Mouse (Mus musculus): Measurements from ENCODE around the gene Pcsk4. TPM values are rescaled to one million over a fixed set of nuclear protein-coding genes. Genes with fewer than 3 reads are reported as not detected.

Pcsk4 gene
- total RNA-seq, 2 experiments from 2014 or later: 0.67 to 7.0 TPM

DNA sequence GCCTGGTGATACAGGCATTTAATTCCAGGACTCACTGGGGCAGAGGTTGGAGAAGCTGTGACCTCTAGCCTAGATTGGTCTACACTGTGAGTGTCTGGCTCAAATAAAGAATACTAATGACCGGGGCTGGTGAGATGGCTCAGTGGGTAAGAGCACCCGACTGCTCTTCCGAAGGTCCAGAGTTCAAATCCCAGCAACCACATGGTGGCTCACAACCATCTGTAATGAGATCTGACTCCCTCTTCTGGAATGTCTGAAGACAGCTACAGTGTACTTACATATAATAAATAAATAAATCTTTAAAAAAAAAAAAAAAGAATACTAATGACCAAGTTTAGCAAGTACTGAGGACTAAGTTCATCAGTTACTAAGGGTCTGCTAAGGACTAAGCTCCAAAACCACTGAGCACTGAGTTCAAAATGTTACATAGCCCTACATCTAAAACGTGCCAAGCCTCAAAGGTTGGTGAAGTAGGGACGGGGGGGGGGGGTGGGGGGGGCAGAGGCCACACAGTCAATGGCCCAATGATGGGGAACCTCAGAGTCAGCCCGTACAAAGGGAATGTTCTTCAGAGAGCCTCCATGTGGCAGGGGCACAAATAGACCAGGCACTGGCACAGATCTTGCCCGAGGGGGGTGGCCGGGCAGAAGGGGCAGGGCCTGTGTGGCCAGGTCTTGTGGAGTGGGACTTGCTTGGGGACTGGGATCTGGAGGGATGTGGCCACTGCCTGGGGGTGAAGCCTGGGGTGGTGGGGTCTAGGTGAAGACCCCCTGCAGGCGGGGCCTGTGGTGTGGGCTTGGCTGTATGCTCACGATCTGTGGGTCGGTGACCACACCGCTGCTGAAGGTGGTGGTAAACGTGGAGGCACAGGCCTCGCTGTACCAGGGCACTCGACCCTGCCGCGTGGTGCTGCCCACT is 4.9 kb downstream of the Pcsk4 start:
- no peak for ATAC-seq (replicated peaks; ENCODE audit: poor library complexity)

DNA sequence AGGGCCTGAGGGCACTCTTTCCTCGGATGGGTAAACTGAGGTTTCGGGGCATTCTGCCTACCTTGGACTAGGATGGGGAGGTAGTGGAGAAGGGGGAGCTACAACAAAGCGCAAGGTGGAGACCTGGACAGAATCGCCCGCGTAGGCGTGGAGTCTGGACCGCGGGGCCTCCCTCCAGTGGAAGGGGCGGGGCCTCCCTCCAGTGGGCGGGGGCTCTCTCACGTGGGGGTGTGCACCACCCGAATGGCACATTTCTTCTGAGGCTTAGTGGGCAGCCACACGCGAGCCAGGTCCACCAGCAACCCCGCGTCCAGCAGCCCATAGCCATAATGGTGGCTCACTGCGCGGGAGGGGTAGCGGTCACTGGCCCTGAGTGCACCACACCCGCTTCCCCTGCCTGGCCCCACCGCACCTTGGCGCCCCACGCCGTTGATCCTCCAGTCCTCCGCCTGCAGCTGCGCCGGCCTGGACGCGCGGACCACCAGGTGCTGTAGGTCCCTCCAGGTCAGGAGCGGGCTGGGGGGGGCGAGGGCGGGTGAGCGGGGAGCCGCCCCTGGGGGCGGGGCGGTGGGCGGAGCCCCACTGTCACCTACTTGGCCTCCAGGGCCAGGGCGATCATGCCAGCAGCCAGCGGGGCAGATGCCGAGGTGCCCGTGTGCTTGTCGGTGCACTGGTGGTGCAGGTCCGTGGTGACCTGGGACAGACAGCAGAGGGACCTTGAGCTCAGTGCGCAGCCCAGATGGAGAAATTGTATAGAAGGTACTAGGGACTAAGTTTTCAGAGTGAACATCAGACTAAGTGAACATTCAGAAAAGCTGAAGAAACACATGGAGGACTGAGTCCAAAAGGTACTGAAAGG is 5.8 kb downstream of the Pcsk4 start:
- peak; percentile 54 for ATAC-seq (replicated peaks; ENCODE audit: poor library complexity)

DNA sequence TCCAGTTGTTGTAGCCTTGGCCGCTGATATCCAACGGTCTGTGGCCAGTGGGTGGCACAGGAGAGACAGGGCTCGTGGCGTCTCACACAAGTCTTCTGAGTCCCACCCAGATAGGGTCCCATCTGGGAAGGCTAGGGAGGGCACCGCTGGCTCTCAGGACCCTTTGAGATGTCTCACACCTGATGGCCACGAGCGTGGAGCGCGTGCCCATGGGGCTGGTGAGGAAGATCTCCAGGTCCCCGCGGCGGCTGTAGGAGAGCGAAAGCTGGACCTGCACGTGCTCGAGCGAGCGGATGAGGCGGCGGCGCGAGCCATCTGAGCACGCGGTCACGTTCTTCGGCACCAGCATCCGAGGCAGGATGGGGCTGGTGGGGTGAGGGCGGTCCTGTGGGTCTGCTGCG is 6.5 kb downstream of the Pcsk4 start:
- ATAC-seq (replicated peaks; ENCODE audit: poor library complexity): peak; percentile 16; the same call in 1 of the 2 replicates

DNA sequence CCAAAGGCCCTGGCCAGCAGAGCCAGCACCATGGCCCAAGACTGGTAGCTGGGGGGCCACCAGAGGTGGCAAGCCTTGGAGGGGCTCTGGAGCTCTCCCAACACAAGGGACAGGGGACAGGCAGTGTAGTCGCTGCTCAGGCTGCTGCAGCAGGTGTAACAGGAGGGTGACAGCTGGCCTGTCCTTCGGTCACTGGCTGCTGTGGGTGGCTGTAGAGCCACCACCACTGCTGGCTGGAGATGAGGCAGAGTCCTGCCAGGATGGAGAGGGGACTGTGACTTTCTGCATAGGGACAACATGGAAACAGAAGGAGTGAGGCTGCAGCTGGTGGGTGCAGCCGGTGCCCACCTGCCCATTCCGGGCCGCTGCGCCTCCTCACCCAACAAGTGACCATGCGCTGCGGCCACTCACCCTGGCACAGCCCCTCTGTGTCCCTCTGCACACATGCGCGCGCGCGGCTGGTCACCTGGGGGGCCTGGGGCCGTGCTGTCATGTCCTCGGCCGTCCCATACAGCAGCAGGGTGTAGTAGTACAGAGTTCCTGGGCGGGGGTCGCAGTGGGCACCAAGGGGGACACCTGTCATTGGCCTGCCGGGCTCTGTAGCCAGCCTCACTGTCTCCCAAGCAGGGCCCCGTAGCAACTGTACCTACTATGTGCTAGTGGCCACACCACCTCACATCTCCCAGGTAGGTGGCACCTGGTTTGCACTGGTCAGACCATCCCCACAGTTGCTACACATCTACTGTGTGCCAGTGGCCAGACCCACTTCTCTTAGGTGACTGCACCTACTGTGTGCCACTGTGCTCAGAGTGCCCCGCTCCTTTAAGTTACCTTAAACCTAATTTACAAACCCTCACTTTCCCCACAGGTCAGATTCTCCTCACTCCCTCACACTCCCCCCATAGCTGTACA is 7.4 kb downstream of the Pcsk4 start:
- ATAC-seq (replicated peaks; ENCODE audit: poor library complexity): no peak

DNA sequence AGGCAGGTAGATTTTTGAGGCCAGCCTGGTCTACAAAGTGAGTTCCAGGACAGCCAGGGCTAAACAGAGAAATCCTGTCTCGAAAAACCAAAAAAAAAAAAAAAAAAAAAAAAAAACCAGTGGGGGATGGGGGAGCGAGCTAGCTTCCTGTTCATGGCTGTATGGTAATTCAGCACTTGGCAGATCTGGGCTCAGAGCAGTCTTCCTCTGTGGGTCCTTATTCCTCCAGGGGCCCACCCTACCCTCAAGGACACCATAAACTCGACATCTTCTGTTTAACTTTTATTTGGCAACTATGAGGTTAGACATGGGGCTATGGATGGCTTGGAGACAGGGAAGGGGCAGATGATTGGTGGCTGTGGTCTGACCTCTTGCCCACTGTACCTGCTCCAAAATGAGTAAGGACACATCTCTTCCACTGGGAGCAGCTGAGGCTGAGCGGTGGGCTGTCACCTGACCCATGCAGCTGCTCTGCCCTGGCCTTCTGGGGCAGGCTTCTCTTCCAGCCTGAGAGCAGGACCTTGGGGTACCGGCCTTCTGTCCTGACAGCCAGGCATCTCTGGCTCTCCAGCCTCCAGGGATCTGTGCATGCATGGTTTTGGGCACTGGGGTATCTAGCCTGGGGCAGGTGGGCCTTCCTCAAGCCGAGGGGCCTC is 8.2 kb downstream of the Pcsk4 start:
- no peak for ATAC-seq (replicated peaks; ENCODE audit: poor library complexity)

DNA sequence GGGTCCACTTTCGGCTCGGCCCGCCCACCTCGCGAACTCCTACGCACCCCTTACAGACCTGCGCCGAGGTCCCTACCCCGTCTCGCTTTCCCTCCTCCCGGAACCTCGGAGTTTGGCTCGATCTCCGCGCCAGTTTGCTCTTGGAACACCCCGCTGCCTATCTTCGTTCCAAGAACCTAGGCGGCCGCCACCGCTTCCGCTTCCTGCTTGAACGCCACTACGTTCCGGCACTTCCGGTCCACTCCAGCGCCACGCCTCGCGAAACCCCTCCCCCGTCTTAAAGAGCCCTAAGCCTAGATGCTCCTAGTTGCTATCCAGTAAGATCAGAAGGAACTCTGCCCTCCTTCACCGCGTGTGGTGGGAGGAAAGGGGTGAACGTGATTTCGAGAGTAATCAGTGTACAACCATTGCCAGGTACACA is 8.9 kb downstream of the Pcsk4 start, which contains the start of gene 2310011J03Rik:
Gene 2310011J03Rik, minus strand, starts transcription at position 198 of the 421 bp plus-strand sequence.
- ATAC-seq (replicated peaks; ENCODE audit: poor library complexity): peak; percentile 67

DNA sequence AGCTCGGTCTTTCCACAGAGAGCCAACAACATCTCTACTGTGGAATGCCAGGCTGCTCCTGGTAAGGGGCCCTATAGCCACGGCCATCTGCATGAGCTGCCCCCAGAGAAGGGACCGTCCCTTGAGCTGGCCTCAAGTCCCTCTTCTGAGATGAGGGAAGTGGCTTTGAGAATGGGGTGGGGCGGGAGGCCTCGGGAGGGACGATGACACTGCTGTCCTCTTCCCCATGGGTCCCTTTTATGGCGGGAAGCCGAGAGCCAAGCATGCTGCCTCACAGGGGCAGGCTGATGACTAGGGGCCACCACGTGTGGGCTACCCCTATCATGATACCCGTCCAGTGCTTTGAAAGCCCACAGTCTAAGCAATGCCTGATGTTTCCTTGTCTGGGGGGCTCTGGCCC is 12.3 kb downstream of the Pcsk4 start:
- no peak for ATAC-seq (replicated peaks; ENCODE audit: poor library complexity)

DNA sequence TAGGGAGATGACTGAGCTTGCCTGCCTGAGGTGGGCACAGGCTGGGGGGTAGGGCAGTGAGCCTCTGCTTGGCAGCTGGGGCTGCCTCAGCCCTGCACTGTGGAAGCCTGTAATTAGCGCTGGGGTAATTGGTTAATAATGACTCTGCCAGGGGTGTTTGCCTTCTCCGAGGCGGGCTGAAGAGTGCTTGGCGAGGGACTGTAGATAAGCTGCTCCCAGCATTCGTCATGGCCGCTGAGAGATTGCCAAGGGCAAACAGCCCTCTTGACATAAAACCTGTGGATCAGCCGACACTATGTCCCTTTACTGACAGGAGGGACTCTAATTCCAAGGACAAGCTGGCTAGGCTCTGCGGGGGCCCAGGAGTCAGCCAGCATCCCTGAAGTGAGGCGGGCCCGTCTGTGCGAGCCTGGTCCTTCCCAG is 12.9 kb downstream of the Pcsk4 start:
- ATAC-seq (replicated peaks; ENCODE audit: poor library complexity): peak; percentile 24; the same call in 1 of the 2 replicates

DNA sequence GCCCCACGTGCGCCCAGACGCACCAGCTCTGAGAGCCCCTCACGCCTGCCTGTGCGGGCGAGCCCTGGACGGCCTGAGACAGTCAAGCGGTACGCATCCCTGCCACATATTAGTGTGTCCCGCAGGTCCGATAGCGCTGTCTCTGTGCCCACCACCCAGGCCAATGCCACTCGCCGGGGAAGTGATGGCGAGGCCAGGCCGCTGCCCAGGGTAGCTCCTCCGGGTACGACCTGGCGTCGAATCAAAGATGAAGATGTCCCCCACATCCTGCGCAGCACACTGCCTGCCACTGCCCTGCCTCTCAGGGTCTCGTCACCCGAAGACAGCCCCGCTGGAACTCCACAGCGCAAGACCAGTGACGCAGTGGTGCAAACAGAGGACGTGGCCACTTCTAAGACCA is 14.0 kb downstream of the Pcsk4 start:
- ATAC-seq (replicated peaks; ENCODE audit: poor library complexity): no peak

DNA sequence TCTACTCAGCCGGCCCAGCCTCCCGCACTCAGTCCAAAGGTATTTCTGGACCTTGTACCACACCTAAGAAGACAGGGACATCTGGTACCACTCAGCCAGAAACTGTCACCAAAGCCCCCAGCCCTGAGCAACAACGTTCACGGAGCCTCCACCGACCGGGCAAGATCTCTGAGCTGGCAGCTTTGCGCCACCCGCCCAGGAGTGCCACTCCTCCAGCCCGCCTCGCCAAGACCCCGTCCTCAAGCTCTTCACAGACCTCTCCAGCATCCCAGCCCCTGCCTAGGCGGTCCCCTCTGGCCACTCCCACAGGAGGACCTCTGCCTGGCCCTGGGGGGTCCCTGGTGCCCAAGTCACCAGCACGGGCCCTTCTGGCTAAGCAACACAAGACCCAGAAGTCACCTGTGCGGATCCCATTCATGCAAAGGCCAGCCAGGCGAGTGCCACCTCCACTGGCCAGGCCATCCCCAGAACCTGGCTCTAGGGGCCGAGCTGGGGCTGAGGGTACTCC is 14.8 kb downstream of the Pcsk4 start:
- ATAC-seq (replicated peaks; ENCODE audit: poor library complexity): no peak

DNA sequence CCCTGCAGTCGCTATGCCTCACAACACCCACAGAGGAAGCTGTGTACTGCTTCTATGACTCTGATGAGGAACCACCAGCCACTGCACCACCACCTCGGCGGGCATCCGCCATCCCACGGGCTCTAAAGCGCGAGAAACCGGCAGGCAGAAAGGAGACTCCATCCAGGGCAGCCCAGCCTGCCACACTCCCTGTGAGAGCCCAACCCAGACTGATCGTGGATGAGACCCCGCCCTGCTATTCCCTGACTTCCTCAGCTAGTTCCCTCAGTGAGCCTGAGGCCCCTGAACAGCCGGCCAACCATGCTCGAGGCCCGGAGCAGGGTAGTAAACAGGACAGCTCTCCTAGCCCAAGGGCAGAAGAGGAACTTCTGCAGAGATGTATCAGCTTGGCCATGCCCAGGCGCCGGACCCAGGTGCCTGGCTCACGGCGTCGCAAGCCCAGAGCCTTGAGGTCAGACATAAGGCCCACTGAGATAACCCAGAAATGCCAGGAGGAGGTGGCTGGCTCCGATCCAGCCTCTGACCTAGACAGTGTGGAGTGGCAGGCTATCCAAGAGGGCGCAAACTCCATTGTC is 15.6 kb downstream of the Pcsk4 start:
- peak; percentile 41 for ATAC-seq (replicated peaks; ENCODE audit: poor library complexity)

DNA sequence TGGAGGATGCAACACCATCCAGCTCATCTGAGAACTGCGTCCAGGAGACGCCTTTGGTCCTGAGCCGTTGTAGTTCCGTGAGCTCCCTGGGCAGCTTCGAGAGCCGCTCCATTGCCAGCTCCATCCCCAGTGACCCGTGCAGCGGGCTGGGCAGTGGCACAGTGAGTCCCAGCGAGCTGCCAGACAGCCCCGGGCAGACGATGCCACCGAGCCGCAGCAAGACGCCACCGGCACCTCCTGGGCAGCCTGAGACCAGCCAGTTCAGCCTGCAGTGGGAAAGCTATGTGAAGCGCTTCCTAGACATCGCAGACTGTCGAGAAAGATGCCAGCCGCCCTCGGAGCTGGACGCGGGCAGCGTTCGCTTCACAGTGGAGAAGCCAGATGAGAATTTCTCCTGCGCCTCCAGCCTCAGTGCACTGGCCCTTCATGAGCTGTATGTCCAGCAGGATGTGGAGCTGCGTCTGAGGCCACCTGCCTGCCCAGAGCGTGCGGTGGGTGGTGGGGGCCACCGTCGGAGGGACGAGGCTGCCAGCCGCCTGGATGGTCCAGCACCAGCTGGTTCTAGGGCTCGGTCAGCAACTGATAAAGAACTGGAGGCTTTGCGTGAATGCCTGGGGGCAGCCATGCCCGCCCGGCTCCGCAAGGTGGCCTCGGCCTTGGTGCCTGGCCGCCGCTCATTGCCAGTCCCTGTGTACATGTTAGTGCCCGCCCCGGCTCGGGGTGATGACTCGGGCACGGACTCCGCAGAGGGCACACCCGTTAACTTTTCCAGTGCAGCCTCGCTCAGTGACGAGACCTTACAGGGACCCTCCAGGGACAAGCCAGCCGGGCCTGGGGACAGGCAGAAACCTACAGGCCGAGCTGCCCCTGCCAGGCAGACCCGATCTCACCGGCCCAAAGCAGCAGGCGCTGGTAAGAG is 16.5 kb downstream of the Pcsk4 start:
- no peak for ATAC-seq (replicated peaks; ENCODE audit: poor library complexity)

DNA sequence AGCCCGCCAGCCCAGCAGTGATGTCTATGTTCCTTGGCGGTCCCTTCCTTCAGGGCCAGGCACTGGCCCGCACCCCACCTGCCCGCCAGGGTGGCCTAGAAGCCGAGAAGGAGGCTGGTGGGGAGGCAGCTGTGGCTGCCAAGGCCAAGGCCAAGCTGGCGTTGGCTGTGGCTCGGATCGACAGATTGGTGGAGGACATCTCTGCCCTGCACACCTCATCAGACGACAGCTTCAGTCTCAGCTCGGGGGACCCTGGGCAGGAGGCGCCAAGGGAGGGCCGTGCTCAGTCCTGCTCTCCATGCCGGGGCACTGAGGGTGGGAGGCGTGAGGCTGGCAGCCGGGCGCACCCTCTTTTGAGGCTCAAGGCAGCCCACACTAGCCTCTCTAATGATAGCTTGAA is 17.7 kb downstream of the Pcsk4 start:
- no peak for ATAC-seq (replicated peaks; ENCODE audit: poor library complexity)

DNA sequence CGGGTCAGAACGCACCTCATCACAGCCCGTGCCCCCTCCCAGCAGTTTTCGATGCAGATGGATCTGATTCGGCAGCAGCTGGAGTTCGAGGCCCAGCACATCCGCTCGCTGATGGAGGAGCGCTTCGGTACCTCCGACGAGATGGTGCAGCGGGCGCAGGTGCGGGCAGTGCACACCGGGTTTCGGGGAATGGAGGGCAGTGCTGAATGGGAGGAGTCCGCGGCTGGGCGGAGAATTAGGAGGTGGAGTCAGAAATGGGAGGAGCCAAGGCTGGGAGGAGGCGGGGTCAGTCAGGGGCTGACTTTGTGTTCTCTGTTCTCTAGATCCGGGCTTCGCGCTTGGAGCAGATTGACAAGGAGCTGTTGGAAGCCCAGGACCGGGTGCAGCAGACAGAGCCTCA is 24.4 kb downstream of the Pcsk4 start:
- peak; percentile 95 for ATAC-seq (replicated peaks; ENCODE audit: poor library complexity)

DNA sequence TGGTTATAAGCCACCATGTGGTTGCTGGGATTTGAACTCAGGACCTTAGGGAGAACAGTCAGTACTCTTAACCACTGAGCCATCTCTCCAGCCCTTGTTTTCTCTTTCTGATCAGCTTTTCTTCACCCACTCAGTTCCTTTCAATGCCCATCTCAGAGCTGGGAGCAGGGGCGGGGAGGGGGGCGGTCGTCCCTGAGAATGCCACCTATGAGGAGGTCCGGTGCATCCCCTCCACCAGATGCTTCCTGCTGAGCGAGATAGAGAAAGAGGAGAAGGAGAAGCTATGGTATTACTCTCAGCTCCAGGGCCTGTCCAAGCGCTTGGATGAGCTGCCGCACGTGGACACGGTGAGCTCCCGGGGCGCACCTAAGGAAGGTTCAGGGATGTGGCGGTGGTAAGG is 24.8 kb downstream of the Pcsk4 start:
- ATAC-seq (replicated peaks; ENCODE audit: poor library complexity): peak; percentile 29

DNA sequence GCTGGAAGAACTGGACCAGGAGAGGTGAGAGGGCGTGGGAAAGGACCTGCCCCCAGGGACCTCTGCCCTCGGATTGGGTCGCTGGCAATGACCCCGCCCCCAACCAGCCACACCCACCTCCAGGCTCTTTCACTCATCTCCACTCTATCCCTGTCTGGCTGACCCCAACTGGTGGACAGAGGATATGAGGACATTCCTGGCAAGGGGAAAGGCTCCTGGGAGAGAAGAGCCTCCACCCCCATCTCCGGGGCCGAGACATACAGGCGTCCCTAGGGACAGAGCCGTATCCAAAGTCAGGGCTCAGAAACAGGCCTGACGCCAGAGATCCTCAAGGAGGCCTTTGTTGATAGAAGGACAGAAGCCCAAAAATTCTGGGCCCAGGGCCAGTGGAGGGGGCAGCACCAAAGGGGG is 26.8 kb downstream of the Pcsk4 start:
- no peak for ATAC-seq (replicated peaks; ENCODE audit: poor library complexity)

DNA sequence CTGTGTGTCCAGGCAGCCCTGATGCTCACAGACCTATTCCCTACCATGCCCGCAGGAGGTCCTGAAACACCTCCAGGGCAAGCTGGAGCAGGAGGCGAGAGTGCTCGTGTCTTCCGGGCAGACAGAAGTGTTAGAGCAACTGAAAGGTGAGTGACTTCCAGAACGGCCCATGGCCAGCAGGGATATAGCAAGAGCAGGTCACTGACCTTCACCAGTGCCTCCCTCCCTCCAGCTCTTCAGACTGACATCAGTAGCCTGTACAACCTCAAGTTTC is 27.3 kb downstream of the Pcsk4 start:
- ATAC-seq (replicated peaks; ENCODE audit: poor library complexity): no peak

DNA sequence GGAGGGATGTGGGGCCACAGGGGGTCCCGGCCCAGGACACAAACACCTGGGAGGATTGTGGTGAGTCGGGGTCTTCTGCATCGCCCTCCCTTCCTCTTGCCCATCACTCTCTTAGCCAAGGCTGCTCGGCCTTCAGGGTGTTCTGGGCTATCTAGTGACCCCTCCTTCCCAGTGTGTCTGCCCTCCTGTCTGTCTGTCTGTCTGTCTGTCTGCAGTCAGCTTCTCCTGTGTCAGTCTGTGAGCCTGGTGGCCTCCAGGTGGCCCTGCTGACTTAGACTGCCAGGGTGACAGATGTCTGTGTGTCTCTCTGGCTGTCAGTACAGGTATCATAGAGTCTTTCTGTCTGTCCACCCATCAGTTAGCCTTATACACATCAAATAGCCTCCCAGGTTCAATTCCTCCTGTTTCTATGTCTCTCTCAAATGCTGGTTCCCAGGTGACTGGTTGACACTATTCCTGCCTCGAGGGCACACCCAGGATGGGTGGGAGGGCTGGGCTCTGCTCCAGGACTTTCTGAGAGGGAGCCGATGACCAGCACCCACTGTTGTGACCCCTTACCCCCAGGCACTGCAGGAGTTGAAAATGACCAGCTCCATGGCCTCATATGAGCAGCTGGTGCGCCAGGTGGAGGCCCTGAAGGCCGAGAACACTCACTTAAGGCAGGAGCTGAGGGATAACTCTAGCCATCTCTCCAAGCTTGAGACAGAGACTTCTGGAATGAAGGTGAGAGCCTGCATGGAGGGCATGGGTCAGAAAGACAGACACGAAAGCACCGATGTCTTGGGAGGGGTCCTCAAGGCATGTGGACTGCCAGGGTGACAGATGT is 27.8 kb downstream of the Pcsk4 start:
- ATAC-seq (replicated peaks; ENCODE audit: poor library complexity): no peak

Measured in megakaryocyte progenitor cell, adult 5-6 weeks (primary cell).